ENCODE assay signal across 8 mouse cellular contexts in the genomic region with DNA sequence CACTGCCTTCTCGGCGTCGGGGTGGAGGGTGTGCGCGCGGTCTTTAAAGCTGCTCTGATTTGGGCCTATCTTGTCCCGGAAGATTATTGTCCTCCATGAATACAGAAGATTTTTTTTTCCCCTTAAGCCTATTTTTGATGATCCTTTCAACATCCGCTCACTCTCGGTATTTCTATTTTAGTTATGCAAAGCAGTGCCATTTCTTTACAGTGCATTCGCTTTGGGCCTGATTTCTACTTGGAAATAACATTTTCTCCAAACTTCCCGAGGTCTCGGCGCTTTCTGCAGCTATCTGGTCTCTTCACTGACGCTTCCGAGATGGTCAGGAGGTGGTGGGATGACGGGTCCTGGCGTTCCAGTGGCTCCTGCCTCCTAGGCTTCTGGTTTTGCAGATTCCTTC. TPM values are rescaled to one million over a fixed set of nuclear protein-coding genes. Genes with fewer than 3 reads are reported as not detected.
DNase-seq lines count a peak whose midpoint lies in the region; ATAC-seq and TF ChIP-seq lines count a peak whose summit lies in the region.

No protein-coding gene starts in this region.

- no peak for ATAC-seq in kidney, embryonic 15.5 days (replicated peaks; ENCODE audit: low FRiP score)
- ATAC-seq in hindbrain, embryonic 11.5 days (ENCODE audit: low FRiP score) = no peak
- ATAC-seq in midbrain, embryonic 14.5 days (ENCODE audit: low FRiP score, low TSS enrichment) = no peak
- ATAC-seq in activated CD4-positive, CD25-positive, alpha-beta regulatory T cell, adult 4 months = no peak

- 0 out of 2 replicates have a peak, but pooled peaks have one; percentile 10 for TF ChIP-seq CTCF in bone marrow macrophage, adult 2 months (IDR thresholded peaks at IDR 0.05; ENCODE audit: low read depth, low read length)

- no peak for TF ChIP-seq POLR2A in bone marrow macrophage, adult 2 months (IDR thresholded peaks at IDR 0.05; ENCODE audit: borderline replicate concordance, low read depth, low read length)

- DNase-seq in kidney, adult 9 months = no peak
- no peak for DNase-seq in hindbrain, embryonic 11.5 days (ENCODE audit: low spot score)
- DNase-seq in midbrain, embryonic 14.5 days = peak; percentile 46
- DNase-seq in layer of hippocampus, postnatal 36 days = no peak
- no peak for DNase-seq in kidney, adult 11 months

- H3K27ac ChIP-seq in kidney, embryonic 15.5 days = peak overlapping the region; percentile 94
- peak overlapping the region; percentile 68 for H3K27ac ChIP-seq in bone marrow macrophage, adult 2 months (ENCODE audit: insufficient read depth, low read depth, low read length)
- peak overlapping the region; percentile 85 for H3K27ac ChIP-seq in hindbrain, embryonic 11.5 days (ENCODE audit: low read depth, low read length)
- peak overlapping the region; percentile 87 for H3K27ac ChIP-seq in midbrain, embryonic 14.5 days (replicated peaks; ENCODE audit: low read depth, low read length)

- H3K9me3 ChIP-seq in kidney, embryonic 15.5 days (replicated peaks) = no peaks in the 10 kb centered on the region
- no peaks in the 10 kb centered on the region for H3K9me3 ChIP-seq in hindbrain, embryonic 11.5 days (ENCODE audit: control insufficient read depth, low read length)
- no peaks in the 10 kb centered on the region for H3K9me3 ChIP-seq in midbrain, embryonic 14.5 days (ENCODE audit: control insufficient read depth, low read length)

- WGBS in kidney, embryonic 15.5 days = under 1% methylated on average over 17 of the region's 17 CpGs
- WGBS in hindbrain, embryonic 11.5 days = 1% methylated on average over 17 of the region's 17 CpGs
- under 1% methylated on average over 17 of the region's 17 CpGs for WGBS in midbrain, embryonic 14.5 days

- peak overlapping the region; percentile 94 for H3K4me3 ChIP-seq in kidney, embryonic 15.5 days (replicated peaks)
- H3K4me3 ChIP-seq in bone marrow macrophage, adult 2 months (ENCODE audit: insufficient read depth, low read length) = peak overlapping the region; percentile 90
- peak overlapping the region; percentile 92 for H3K4me3 ChIP-seq in hindbrain, embryonic 11.5 days (ENCODE audit: low read depth, low read length)
- peak overlapping the region; percentile 92 for H3K4me3 ChIP-seq in midbrain, embryonic 14.5 days (replicated peaks; ENCODE audit: low read depth, low read length)

- H3K4me1 ChIP-seq in kidney, embryonic 15.5 days = peaks cover 25% of the 10 kb centered on the region
- peaks cover 18% of the 10 kb centered on the region for H3K4me1 ChIP-seq in bone marrow macrophage, adult 2 months (ENCODE audit: control insufficient read depth, insufficient read depth, low read length)
- peaks cover 5% of the 10 kb centered on the region; the same call in 1 of the 2 replicates for H3K4me1 ChIP-seq in hindbrain, embryonic 11.5 days (replicated peaks; ENCODE audit: control insufficient read depth, insufficient read depth, low read length)
- peaks cover 19% of the 10 kb centered on the region for H3K4me1 ChIP-seq in midbrain, embryonic 14.5 days (ENCODE audit: control insufficient read depth, insufficient read depth, low read length)

- no peaks in the 10 kb centered on the region for H3K27me3 ChIP-seq in kidney, embryonic 15.5 days
- H3K27me3 ChIP-seq in hindbrain, embryonic 11.5 days (ENCODE audit: control insufficient read depth, insufficient read depth, low read length) = no peaks in the 10 kb centered on the region
- H3K27me3 ChIP-seq in midbrain, embryonic 14.5 days (ENCODE audit: control insufficient read depth, insufficient read depth, low read length) = no peaks in the 10 kb centered on the region

- peak overlapping the region; percentile 82 for H3K9ac ChIP-seq in kidney, embryonic 15.5 days
- H3K9ac ChIP-seq in hindbrain, embryonic 11.5 days (ENCODE audit: low read depth, low read length) = peak overlapping the region; percentile 96
- peak overlapping the region; percentile 82 for H3K9ac ChIP-seq in midbrain, embryonic 14.5 days (replicated peaks; ENCODE audit: low read length)

- H3K4me2 ChIP-seq in kidney, embryonic 15.5 days = peak overlapping the region; percentile 77
- H3K4me2 ChIP-seq in hindbrain, embryonic 11.5 days (replicated peaks; ENCODE audit: low read depth, low read length) = peak overlapping the region; percentile 88
- H3K4me2 ChIP-seq in midbrain, embryonic 14.5 days (ENCODE audit: low read length) = peak overlapping the region; percentile 96

- peaks cover 28% of the 10 kb centered on the region for H3K36me3 ChIP-seq in kidney, embryonic 15.5 days
- peaks cover 4% of the 10 kb centered on the region; the same call in 1 of the 2 replicates for H3K36me3 ChIP-seq in hindbrain, embryonic 11.5 days (ENCODE audit: control insufficient read depth, insufficient read depth, low read length)
- H3K36me3 ChIP-seq in midbrain, embryonic 14.5 days (ENCODE audit: control insufficient read depth, insufficient read depth, low read length) = peaks cover 13% of the 10 kb centered on the region

RNA-seq across cellular contexts. Expression of gene Parp1, which starts 0.7 kb away (rescaled TPM):
- polyA plus RNA-seq in kidney, embryonic 15.5 days (2015; fragmentation: Nextera tagmentation; extraction: Ambion mirVana) = 140 and 159 TPM in 2 replicates
- polyA plus RNA-seq in bone marrow macrophage, adult 2 months (2012; ENCODE audit: insufficient read depth, insufficient read length, missing spikeins) = 48.9 and 52.0 TPM in 2 replicates
- polyA plus RNA-seq in hindbrain, embryonic 11.5 days (2014; fragmentation: Nextera tagmentation; extraction: Ambion mirVana) = 141 and 177 TPM in 2 replicates
- polyA plus RNA-seq in midbrain, embryonic 14.5 days (2014; fragmentation: Nextera tagmentation; extraction: Ambion mirVana) = 73.9 and 97.4 TPM in 2 replicates
- 100 to 1,000 TPM; 131 to 151 TPM for total RNA-seq in layer of hippocampus, postnatal 36 days (2021)
- 10 to 100 TPM; 41.4 to 43.1 TPM for polyA plus RNA-seq in activated CD4-positive, CD25-positive, alpha-beta regulatory T cell, adult 4 months (2017; shearing (Covaris generic))
